Mouse (Mus musculus) kidney, embryonic 14.5 days (tissue): ENCODE data around the gene Hoxb5. TPM values are rescaled to one million over a fixed set of nuclear protein-coding genes. Genes with fewer than 3 reads are reported as not detected.

Experiments
- ATAC-seq: fragments of 200-750 bp; cut with Nextera tagmentation; 2 replicates; pipeline ENCODE4 v1.8.0; 2017; ENCODE audit warnings: moderate number of reproducible peaks, mild to moderate bottlenecking, moderate TSS enrichment, moderate library complexity; ENCODE audit not compliant: low FRiP score, low TSS enrichment
- H3K27ac ChIP-seq: fragments of 300-500 bp; sonication (generic); 2 replicates; pipeline ENCODE4 v1.5.1; 2014; ENCODE audit warnings: low read depth, mild to moderate bottlenecking, low read length, moderate library complexity, mixed read lengths
- H3K27me3 ChIP-seq: fragments of 300-500 bp; sonication (generic); 2 replicates; pipeline ENCODE4 v1.6.1; 2014; ENCODE audit warnings: mild to moderate bottlenecking, low read length; ENCODE audit not compliant: control insufficient read depth, insufficient read depth
- H3K36me3 ChIP-seq: fragments of 300-500 bp; sonication (generic); 2 replicates; pipeline ENCODE4 v1.6.1; 2014; ENCODE audit warnings: low read length, mixed read lengths; ENCODE audit not compliant: control insufficient read depth, insufficient read depth
- H3K4me1 ChIP-seq: fragments of 300-500 bp; sonication (generic); 2 replicates; pipeline ENCODE4 v1.6.1; 2014; ENCODE audit warnings: low read length, mixed read lengths; ENCODE audit not compliant: control insufficient read depth, insufficient read depth
- H3K4me2 ChIP-seq: fragments of 300-500 bp; sonication (generic); replicated peaks from 2 replicates; pipeline ENCODE4 v1.6.1; 2014; ENCODE audit warnings: low read depth, mild to moderate bottlenecking, low read length
- H3K4me3 ChIP-seq: fragments of 300-500 bp; sonication (generic); 2 replicates; pipeline ENCODE4 v1.5.1; 2014; ENCODE audit warnings: mild to moderate bottlenecking, low read length
- H3K9ac ChIP-seq: fragments of 300-500 bp; sonication (generic); 2 replicates; pipeline ENCODE4 v1.6.1; 2014; ENCODE audit warnings: low read depth, mild to moderate bottlenecking, low read length, moderate library complexity
- H3K9me3 ChIP-seq: fragments of 300-500 bp; sonication (generic); 2 replicates; pipeline ENCODE4 v1.6.1; 2016; ENCODE audit warnings: low read length; ENCODE audit not compliant: control insufficient read depth
- WGBS: fragments of 180-500 bp; shearing (Covaris S2); extraction: QIAGEN DNeasy Blood & Tissue Kit; methylation state at CpG from one replicate; pipeline ENCODE4 v1.1.7; 2014; 5-methylcytosine and 5-hydroxymethylcytosine counted together
- microRNA counts: library from miRNA; unstranded; fragments of <30 nt; microRNA quantifications from one replicate; lab custom pipeline; 2017
- microRNA-seq: library from miRNA; unstranded; fragments of <30 nt; microRNA quantifications from one replicate; pipeline ENCODE4, GENCODE M21; 2016
- polyA plus RNA-seq: library from polyadenylated mRNA; unstranded; fragments of >200 nt; fragmentation: Nextera tagmentation; extraction: Ambion mirVana; gene quantifications from 2 replicates; pipeline ENCODE4 v1.2.1, GENCODE M21; 2014

Gene Hoxb5
- polyA plus RNA-seq, 1 experiment from 2014 or later, result 24.3 TPM

DNA sequence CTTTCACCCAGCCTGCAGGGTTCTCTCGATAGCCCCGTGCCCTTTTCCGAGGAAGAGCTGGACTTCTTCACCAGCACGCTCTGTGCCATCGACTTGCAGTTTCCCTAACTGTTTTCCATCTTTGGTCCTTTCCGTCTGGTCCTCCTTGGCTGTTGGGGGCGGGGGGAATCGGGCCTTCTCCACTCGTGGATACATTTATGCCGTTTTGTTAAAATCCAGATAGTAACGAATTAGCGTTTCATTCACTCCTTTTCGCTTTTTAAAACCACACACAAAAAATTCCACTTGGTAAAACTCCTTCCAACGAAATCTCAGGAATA, 50.3 kb downstream of the Hoxb5 start:
- WGBS, result 1% methylated on average over 14 of the region's 14 CpGs
- peaks cover 7% of the 10 kb centered on the region; the same call in 1 of the 2 replicates for H3K36me3 ChIP-seq
- peaks cover 33% of the 10 kb centered on the region for H3K4me1 ChIP-seq
- H3K9ac ChIP-seq, result peak overlapping the region; percentile 100
- no peaks in the 10 kb centered on the region for H3K27me3 ChIP-seq
- ATAC-seq, result no peak
- no peaks in the 10 kb centered on the region for H3K9me3 ChIP-seq
- peak overlapping the region; percentile 94 for H3K4me3 ChIP-seq
- peak overlapping the region; percentile 91 for H3K4me2 ChIP-seq
- peak overlapping the region; percentile 99 for H3K27ac ChIP-seq

DNA sequence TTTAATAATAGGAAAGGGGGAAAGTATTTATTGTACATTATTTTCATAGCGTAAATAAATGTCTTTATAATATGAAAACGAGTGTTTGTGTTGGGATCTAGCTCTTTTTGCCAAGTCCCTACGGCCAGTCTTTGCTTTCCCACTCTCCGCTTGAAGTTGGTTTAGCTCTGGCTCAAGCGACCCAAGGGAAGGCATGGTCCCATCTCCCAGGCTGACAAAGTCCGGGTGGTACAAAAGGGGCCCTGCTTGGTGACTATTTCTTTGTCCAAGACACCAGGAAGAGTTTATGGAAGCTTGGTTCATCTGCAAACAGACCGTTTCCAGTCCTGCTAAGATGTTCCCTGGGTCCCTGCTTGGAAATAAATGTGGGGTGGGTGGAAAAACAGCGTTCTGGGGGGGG, 50.8 kb downstream of the Hoxb5 start:
- H3K9me3 ChIP-seq, result no peaks in the 10 kb centered on the region
- H3K36me3 ChIP-seq, result peaks cover 7% of the 10 kb centered on the region; the same call in 1 of the 2 replicates
- ATAC-seq, result no peak
- H3K27me3 ChIP-seq, result no peaks in the 10 kb centered on the region
- H3K27ac ChIP-seq, result peak overlapping the region; percentile 99
- H3K4me1 ChIP-seq, result peaks cover 28% of the 10 kb centered on the region
- peak overlapping the region; percentile 100 for H3K9ac ChIP-seq
- 4% methylated on average over 8 of the region's 8 CpGs for WGBS
- peak overlapping the region; percentile 94 for H3K4me3 ChIP-seq
- peak overlapping the region; percentile 91 for H3K4me2 ChIP-seq

DNA sequence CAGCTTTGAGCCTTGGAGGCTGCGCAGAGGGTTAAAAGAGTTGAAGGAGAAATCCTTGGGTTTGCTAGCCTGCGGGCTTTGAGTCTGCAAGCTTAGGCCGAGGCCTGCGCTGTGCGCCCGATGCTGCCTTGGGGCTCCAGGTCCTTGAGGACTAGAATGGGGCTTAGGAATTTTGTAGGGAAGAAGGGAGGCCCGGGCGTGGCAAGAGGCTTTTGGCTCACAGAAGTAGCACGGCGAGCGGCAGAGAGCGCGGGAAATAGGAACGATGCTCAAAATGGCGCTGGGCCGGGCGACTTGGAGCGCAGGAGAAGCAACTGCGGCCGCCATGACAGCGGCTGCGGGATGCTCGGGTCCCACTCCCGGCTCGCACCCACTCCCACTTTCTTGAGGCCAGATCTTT, 51.2 kb downstream of the Hoxb5 start:
- Histone ChIP-seq H3K36me3 (peaks cover 7% of the 10 kb centered on the region; the same call in 1 of the 2 replicates), H3K4me2 (peak overlapping the region; percentile 91), H3K4me1 (peaks cover 24% of the 10 kb centered on the region), H3K27me3 (no peaks in the 10 kb centered on the region), H3K27ac (peak overlapping the region; percentile 99), H3K9ac (peak overlapping the region; percentile 100), H3K9me3 (no peaks in the 10 kb centered on the region), H3K4me3 (peak overlapping the region; percentile 94)
- under 1% methylated on average over 25 of the region's 25 CpGs for WGBS
- ATAC-seq, result no peak

DNA sequence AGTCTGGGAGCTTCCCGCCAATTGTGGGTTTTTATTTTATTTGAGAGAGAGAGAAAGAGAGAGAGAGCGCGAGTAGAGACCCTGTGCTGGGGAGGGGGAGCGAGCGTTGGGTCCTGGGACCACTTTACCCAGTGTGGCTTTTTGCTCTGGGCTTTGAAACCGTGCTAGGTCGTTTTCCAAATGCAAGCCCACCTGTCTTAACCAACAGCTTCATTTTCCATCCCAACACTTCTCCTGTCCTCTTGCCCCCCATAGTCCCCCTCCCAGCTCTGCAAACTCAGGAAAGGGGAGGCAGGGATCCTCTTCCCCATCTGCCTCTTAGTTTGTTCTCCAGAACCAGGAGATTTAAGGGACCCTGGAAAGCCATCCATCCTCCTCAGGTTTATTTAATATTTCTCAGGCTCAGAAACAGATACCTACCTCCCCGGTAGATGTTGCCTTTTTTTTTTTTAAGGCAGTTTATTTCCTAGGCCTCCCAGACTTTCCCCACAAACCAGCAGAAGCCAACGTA, 51.7 kb downstream of the Hoxb5 start:
- Histone ChIP-seq H3K36me3 (peaks cover 7% of the 10 kb centered on the region; the same call in 1 of the 2 replicates), H3K9me3 (no peaks in the 10 kb centered on the region), H3K27me3 (no peaks in the 10 kb centered on the region), H3K4me2 (peak overlapping the region; percentile 91), H3K4me1 (peaks cover 19% of the 10 kb centered on the region), H3K27ac (peak overlapping the region; percentile 99), H3K9ac (peak overlapping the region; percentile 100), H3K4me3 (peak overlapping the region; percentile 94)
- 4% methylated on average over 9 of the region's 9 CpGs for WGBS
- ATAC-seq, result no peak

MicroRNAs encoded within 50 kb of the gene (microRNA counts, 519-probe panel; counts per million panel counts)
- microRNA mmu-miR-10a (lab: Ali Mortazavi, UCI), result 9,104 counts per million, percentile 92 among the panel's probes with 10 or more counts
- microRNA mmu-miR-196a (lab: Ali Mortazavi, UCI), result 8,974 counts per million, percentile 91 among the panel's probes with 10 or more counts

Small RNA genes lying within 50 kb of the gene (microRNA-seq; reads per million reads assigned to microRNA genes)
- gene Mir10a, result 159,192 reads per million, percentile 100 among the genes with 10 or more reads in this experiment
- gene Mir196a-1, result 62.9 reads per million, percentile 47 among the genes with 10 or more reads in this experiment

Other genes starting within 250 kb of the Hoxb5 start
- gene Ube2z, start 237.9 kb upstream of the Hoxb5 start, polyA plus RNA-seq, result 27.6 and 36.4 TPM in 2 replicates
- gene Atp5g1, start 227.7 kb upstream of the Hoxb5 start, polyA plus RNA-seq, result 848 and 857 TPM in 2 replicates
- not detected in 2 replicates for gene Calcoco2, start 191.4 kb upstream of the Hoxb5 start, polyA plus RNA-seq
- gene Ttll6, start 169.6 kb upstream of the Hoxb5 start, polyA plus RNA-seq, result not detected in 2 replicates
- gene Hoxb13, start 109.0 kb upstream of the Hoxb5 start, polyA plus RNA-seq, result not detected in 2 replicates
- gene Hoxb9, start 31.9 kb upstream of the Hoxb5 start, polyA plus RNA-seq, result 30.0 and 41.4 TPM in 2 replicates
- gene Hoxb8, start 21.4 kb upstream of the Hoxb5 start, polyA plus RNA-seq, result 12.7 and 18.6 TPM in 2 replicates
- gene Hoxb7, start 16.7 kb upstream of the Hoxb5 start, polyA plus RNA-seq, result 58.6 and 61.9 TPM in 2 replicates
- gene Hoxb6, start 10.9 kb upstream of the Hoxb5 start, polyA plus RNA-seq, result 44.1 and 53.1 TPM in 2 replicates
- 4.2 and 8.6 TPM in 2 replicates for gene Hoxb4, start 14.9 kb downstream of the Hoxb5 start, polyA plus RNA-seq
- 8.2 and 8.6 TPM in 2 replicates for gene Hoxb3, start 20.0 kb downstream of the Hoxb5 start, polyA plus RNA-seq
- 49.9 and 67.2 TPM in 2 replicates for gene Hoxb2, start 47.2 kb downstream of the Hoxb5 start, polyA plus RNA-seq
- 0.27 and 0.37 TPM in 2 replicates for gene Hoxb1, start 62.4 kb downstream of the Hoxb5 start, polyA plus RNA-seq
- 13.8 and 15.2 TPM in 2 replicates for gene Skap1, start 161.3 kb downstream of the Hoxb5 start, polyA plus RNA-seq